Mouse (Mus musculus): ENCODE measurements around the gene Gpr137.
A peak's percentile ranks its signal among the peaks of the same experiment; 100 is the strongest.

DNA sequence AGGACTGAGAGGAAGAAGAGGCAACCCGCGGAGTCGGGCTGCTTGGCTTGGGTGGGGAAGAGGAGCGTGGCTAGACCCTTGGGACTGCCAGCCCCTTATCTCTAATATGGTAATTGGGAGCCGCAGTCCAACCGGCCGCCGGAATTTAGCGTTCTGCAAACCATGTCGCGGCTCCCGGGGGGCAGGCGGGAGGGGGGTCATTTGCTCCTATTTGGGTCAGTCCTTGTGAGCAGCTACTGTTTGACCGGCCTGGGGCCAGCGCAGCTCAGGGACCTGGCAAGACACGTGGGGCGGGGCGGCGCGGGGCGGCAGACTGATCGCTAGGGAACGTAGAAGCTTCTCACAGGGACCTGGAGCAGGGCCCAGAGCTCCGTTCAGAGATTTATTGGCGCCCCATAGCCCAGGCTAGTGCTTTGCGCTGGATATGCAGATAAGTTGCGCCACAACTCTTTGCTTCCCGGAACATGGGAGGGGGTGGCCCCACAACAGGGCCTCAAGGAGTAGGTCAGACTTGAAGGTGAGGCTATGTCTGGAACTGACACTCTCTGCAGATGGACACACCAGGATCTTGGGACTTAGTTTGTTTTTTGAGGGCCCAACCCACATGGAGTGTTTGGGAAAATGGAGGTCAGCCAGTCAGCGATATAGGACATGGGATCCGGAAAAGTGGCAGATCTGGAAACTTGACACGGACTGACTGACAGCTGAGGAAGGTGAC lies 9.9 kb upstream of the Gpr137 start:
- TF ChIP-seq CTCF (IDR thresholded peaks at IDR 0.05; ENCODE audit: low read depth): no peak
- 0 out of 2 replicates have a peak, but pooled peaks have one; percentile 7 for TF ChIP-seq EP300 (IDR thresholded peaks at IDR 0.05; ENCODE audit: low read depth)
